Mouse (Mus musculus) CD4-positive, CD25-positive, alpha-beta regulatory T cell, adult 4 months (primary cell): ENCODE measurements around the gene Epb42. TPM values are rescaled to one million over a fixed set of nuclear protein-coding genes. Genes with fewer than 3 reads are reported as not detected.
"Not testable (repeated sequence)": the region's sequence is repeated elsewhere in the genome, so short reads cannot be mapped to it uniquely, and the experiment has no call there.

Experiments
- ATAC-seq: one replicate; pipeline ENCODE4 v1.8.0; 2017
- polyA plus RNA-seq, 2 experiments: library from polyadenylated mRNA; unstranded; fragments of 100-300 nt; shearing (Covaris generic); gene quantifications; one replicate each; pipeline ENCODE4 v1.2.1; 2017

The Epb42 gene
- polyA plus RNA-seq, 2 experiments from 2014 or later = 0.35 to 0.42 TPM

GRCm38 (mm10) chr2:121007925-121008663 lies 28.8 kb downstream of the Epb42 start, which contains the start of gene Ccndbp1:
TSS of gene Ccndbp1 (plus strand) at chr2:121008403.
- peak; percentile 99 for ATAC-seq

GRCm38 (mm10) chr2:121006986-121007385 lies 29.9 kb downstream of the Epb42 start:
- no peak for ATAC-seq

- ATAC-seq = no peak
Observed at GRCm38 (mm10) chr2:121004018-121004811, 32.7 kb downstream of the Epb42 start.

- ATAC-seq = no peak
Observed at GRCm38 (mm10) chr2:121003586-121003985, 33.3 kb downstream of the Epb42 start.

- ATAC-seq = no peak
Observed at GRCm38 (mm10) chr2:120998863-120999262, 38.0 kb downstream of the Epb42 start.

- not testable (repeated sequence) for ATAC-seq
Observed at GRCm38 (mm10) chr2:120996607-120997006, 40.3 kb downstream of the Epb42 start.

GRCm38 (mm10) chr2:120991196-120991595 lies 45.7 kb downstream of the Epb42 start:
- ATAC-seq = no peak

- no peak for ATAC-seq
Observed at GRCm38 (mm10) chr2:120985241-120985640, 51.6 kb downstream of the Epb42 start.

- no peak for ATAC-seq
Observed at GRCm38 (mm10) chr2:120983611-120984010, 53.3 kb downstream of the Epb42 start.

GRCm38 (mm10) chr2:120980861-120981260 lies 56.0 kb downstream of the Epb42 start:
- no peak for ATAC-seq

- no peak for ATAC-seq
Observed at GRCm38 (mm10) chr2:120979819-120980218, 57.1 kb downstream of the Epb42 start.

- ATAC-seq = peak; percentile 35
Observed at GRCm38 (mm10) chr2:120978693-120979037, 58.2 kb downstream of the Epb42 start.

GRCm38 (mm10) chr2:120977926-120978692 lies 58.8 kb downstream of the Epb42 start:
- no peak for ATAC-seq

- peak; percentile 63 for ATAC-seq
Observed at GRCm38 (mm10) chr2:120976990-120977925, 59.6 kb downstream of the Epb42 start, which contains the start of gene Tmem62. TSS of gene Tmem62 (plus strand) at chr2:120977017.

- no peak for ATAC-seq
Observed at GRCm38 (mm10) chr2:120976308-120976707, 60.6 kb downstream of the Epb42 start.

GRCm38 (mm10) chr2:120972964-120973363 lies 63.9 kb downstream of the Epb42 start:
- no peak for ATAC-seq

- not testable (repeated sequence) for ATAC-seq
Observed at GRCm38 (mm10) chr2:120972257-120972656, 64.6 kb downstream of the Epb42 start.

GRCm38 (mm10) chr2:120971766-120972165 lies 65.1 kb downstream of the Epb42 start:
- no peak for ATAC-seq

GRCm38 (mm10) chr2:120970559-120971080 lies 66.3 kb downstream of the Epb42 start, which contains the start of gene Ubr1:
TSS of gene Ubr1 (minus strand) at chr2:120970715.
- peak; percentile 89 for ATAC-seq

GRCm38 (mm10) chr2:120970045-120970539 lies 66.8 kb downstream of the Epb42 start:
- no peak for ATAC-seq
